Mouse (Mus musculus): ENCODE data around the gene Rere.

DNA sequence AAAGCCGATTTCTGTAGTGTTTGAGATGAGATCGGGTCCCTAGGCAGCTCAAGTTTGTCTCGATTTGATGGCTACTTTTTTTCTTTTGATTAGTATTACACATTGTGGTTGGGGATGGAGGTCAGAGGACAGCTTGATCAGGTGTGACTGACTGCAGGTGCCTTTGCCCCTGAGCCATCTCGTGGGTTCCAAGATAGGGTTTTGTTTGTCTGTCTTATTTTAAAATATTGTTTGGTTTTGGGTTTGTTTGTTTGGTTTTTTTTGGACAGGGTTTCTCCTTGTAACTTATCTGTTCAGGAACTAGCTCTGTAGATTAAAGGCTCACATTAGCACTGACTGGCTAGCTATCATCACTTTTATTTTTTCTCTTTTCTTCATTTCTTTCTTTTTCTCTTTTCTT, 45.9 kb upstream of the Rere start:
- no peak for TF ChIP-seq POLR2A (IDR thresholded peaks at IDR 0.05; ENCODE audit: borderline replicate concordance, extremely low read depth, insufficient read depth, insufficient read length, poor library complexity, severe bottlenecking)
- TF ChIP-seq CTCF (IDR thresholded peaks at IDR 0.05; ENCODE audit: borderline replicate concordance, extremely low read depth, insufficient read depth, insufficient read length) = no peak
